Mouse (Mus musculus) stomach, embryonic 14.5 days (tissue): Measurements from ENCODE around the gene Ak5. TPM values are rescaled to one million over a fixed set of nuclear protein-coding genes. Genes with fewer than 3 reads are reported as not detected.
"Not testable (repeated sequence)": the region's sequence is repeated elsewhere in the genome, so short reads cannot be mapped to it uniquely, and the experiment has no call there.

Experiments used
- ATAC-seq: fragments of 200-750 bp; cut with Nextera tagmentation; 2 replicates; pipeline ENCODE4 v1.8.0; 2017; ENCODE audit warnings: low read depth, moderate TSS enrichment; ENCODE audit not compliant: insufficient number of reproducible peaks, insufficient read depth, low FRiP score
- H3K27ac ChIP-seq: fragments of 300-500 bp; sonication (generic); 2 replicates; pipeline ENCODE4 v1.5.1; 2014; ENCODE audit warnings: mild to moderate bottlenecking, low read length, moderate library complexity, mixed read lengths
- H3K27me3 ChIP-seq: fragments of 300-500 bp; sonication (generic); 2 replicates; pipeline ENCODE4 v1.6.1; 2014; ENCODE audit warnings: low read length, control low read depth, mixed read lengths; ENCODE audit not compliant: control insufficient read depth, insufficient read depth
- H3K36me3 ChIP-seq: fragments of 300-500 bp; sonication (generic); 2 replicates; pipeline ENCODE4 v1.6.1; 2014; ENCODE audit warnings: mild to moderate bottlenecking, control low read depth, low read length, moderate library complexity, mixed read lengths; ENCODE audit not compliant: control insufficient read depth, insufficient read depth
- H3K4me1 ChIP-seq: fragments of 300-500 bp; sonication (generic); 2 replicates; pipeline ENCODE4 v1.6.1; 2014; ENCODE audit warnings: low read length, control low read depth, mixed read lengths; ENCODE audit not compliant: control insufficient read depth, insufficient read depth
- H3K4me2 ChIP-seq: fragments of 300-500 bp; sonication (generic); replicated peaks from 2 replicates; pipeline ENCODE4 v1.6.1; 2014; ENCODE audit warnings: low read depth, low read length, control low read depth
- H3K4me3 ChIP-seq: fragments of 300-500 bp; sonication (generic); 2 replicates; pipeline ENCODE4 v1.5.1; 2014; ENCODE audit warnings: low read depth, low read length, control low read depth
- H3K9ac ChIP-seq: fragments of 300-500 bp; sonication (generic); replicated peaks from 2 replicates; pipeline ENCODE4 v1.6.1; 2014; ENCODE audit warnings: low read depth, mild to moderate bottlenecking, control low read depth, low read length, moderate library complexity, mixed read lengths
- H3K9me3 ChIP-seq: fragments of 300-500 bp; sonication (generic); 2 replicates; pipeline ENCODE4 v1.6.1; 2016; ENCODE audit warnings: low read depth, low read length, control low read depth; ENCODE audit not compliant: control insufficient read depth
- WGBS: fragments of 180-500 bp; shearing (Covaris S2); extraction: QIAGEN DNeasy Blood & Tissue Kit; methylation state at CpG from one replicate; pipeline ENCODE4 v1.1.7; 2014; 5-methylcytosine and 5-hydroxymethylcytosine counted together
- polyA plus RNA-seq: library from polyadenylated mRNA; unstranded; fragments of >200 nt; fragmentation: Nextera tagmentation; extraction: Ambion mirVana; gene quantifications from 2 replicates; pipeline ENCODE4 v1.2.1, GENCODE M21; 2014

Gene Ak5
- polyA plus RNA-seq, 1 experiment from 2014 or later: 8.1 TPM

GRCm38 (mm10) chr3:152585581-152585980 is 82.6 kb downstream of the Ak5 start:
- 0 out of 2 replicates have a peak, but pooled peaks have one; percentile 10 for ATAC-seq
- no peaks in the 10 kb centered on the region for H3K27me3 ChIP-seq
- H3K9me3 ChIP-seq: no peaks in the 10 kb centered on the region
- WGBS: 61% methylated on average over 6 of the region's 6 CpGs
- no peak overlapping the region for H3K4me3 ChIP-seq
- H3K36me3 ChIP-seq: no peaks in the 10 kb centered on the region
- no peaks in the 10 kb centered on the region for H3K4me1 ChIP-seq
- no peak overlapping the region for H3K4me2 ChIP-seq
- no peak overlapping the region for H3K27ac ChIP-seq
- no peak overlapping the region for H3K9ac ChIP-seq

GRCm38 (mm10) chr3:152583033-152583432 is 85.1 kb downstream of the Ak5 start:
- H3K4me1 ChIP-seq: peaks cover 7% of the 10 kb centered on the region; the same call in 1 of the 2 replicates
- no peak overlapping the region for H3K4me2 ChIP-seq
- no peaks in the 10 kb centered on the region for H3K9me3 ChIP-seq
- no peak overlapping the region for H3K9ac ChIP-seq
- no peak overlapping the region for H3K4me3 ChIP-seq
- H3K36me3 ChIP-seq: no peaks in the 10 kb centered on the region
- no peaks in the 10 kb centered on the region for H3K27me3 ChIP-seq
- ATAC-seq: no peak
- no peak overlapping the region for H3K27ac ChIP-seq

- H3K27me3 ChIP-seq, H3K4me1 ChIP-seq, H3K9me3 ChIP-seq, H3K27ac ChIP-seq, H3K36me3 ChIP-seq, H3K4me3 ChIP-seq, ATAC-seq, H3K9ac ChIP-seq, H3K4me2 ChIP-seq: not testable (repeated sequence)
- 81% methylated on average over 3 of the region's 3 CpGs for WGBS
These were observed 86.3 kb downstream of the Ak5 start for GRCm38 (mm10) chr3:152581853-152582252.

GRCm38 (mm10) chr3:152579984-152580591 is 88.1 kb downstream of the Ak5 start:
- Histone ChIP-seq H3K9ac (no peak overlapping the region), H3K9me3 (no peaks in the 10 kb centered on the region), H3K36me3 (no peaks in the 10 kb centered on the region), H3K4me3 (no peak overlapping the region), H3K4me2 (no peak overlapping the region), H3K27me3 (no peaks in the 10 kb centered on the region), H3K27ac (no peak overlapping the region), H3K4me1 (peaks cover 7% of the 10 kb centered on the region; the same call in 1 of the 2 replicates)
- 49% methylated on average over 10 of the region's 10 CpGs for WGBS
- no peak for ATAC-seq

- WGBS: 70% methylated on average over 26 of the region's 26 CpGs
- H3K27ac ChIP-seq: no peak overlapping the region
- H3K4me2 ChIP-seq: no peak overlapping the region
- peaks cover 7% of the 10 kb centered on the region; the same call in 1 of the 2 replicates for H3K4me1 ChIP-seq
- H3K4me3 ChIP-seq: no peak overlapping the region
- H3K9me3 ChIP-seq: no peaks in the 10 kb centered on the region
- no peak overlapping the region for H3K9ac ChIP-seq
- no peak for ATAC-seq
- H3K36me3 ChIP-seq: no peaks in the 10 kb centered on the region
- H3K27me3 ChIP-seq: no peaks in the 10 kb centered on the region
These were observed 89.6 kb downstream of the Ak5 start for GRCm38 (mm10) chr3:152578282-152579228.

GRCm38 (mm10) chr3:152577763-152578162 is 90.4 kb downstream of the Ak5 start:
- Histone ChIP-seq H3K4me2 (no peak overlapping the region), H3K9ac (no peak overlapping the region), H3K27ac (no peak overlapping the region), H3K4me1 (peaks cover 7% of the 10 kb centered on the region; the same call in 1 of the 2 replicates), H3K4me3 (no peak overlapping the region), H3K36me3 (no peaks in the 10 kb centered on the region), H3K27me3 (no peaks in the 10 kb centered on the region), H3K9me3 (no peaks in the 10 kb centered on the region)
- ATAC-seq: no peak
- WGBS: 80% methylated on average over 7 of the region's 7 CpGs

- 52% methylated on average over 1 of the region's 1 CpGs for WGBS
These were observed 90.9 kb downstream of the Ak5 start for GRCm38 (mm10) chr3:152577273-152577672.

GRCm38 (mm10) chr3:152569242-152569605 is 98.9 kb downstream of the Ak5 start:
- Histone ChIP-seq H3K27ac (peak overlapping the region; percentile 62; the same call in 1 of the 2 replicates), H3K4me1 (peaks cover 10% of the 10 kb centered on the region), H3K27me3 (no peaks in the 10 kb centered on the region), H3K4me2 (no peak overlapping the region), H3K4me3 (no peak overlapping the region), H3K9ac (no peak overlapping the region), H3K9me3 (no peaks in the 10 kb centered on the region), H3K36me3 (no peaks in the 10 kb centered on the region)
- WGBS: 18% methylated on average over 6 of the region's 6 CpGs
- ATAC-seq: no peak

More at GRCm38 (mm10) chr3:152577273-152577672, 90.9 kb downstream of the Ak5 start:
- H3K9me3 ChIP-seq: no peaks in the 10 kb centered on the region
- H3K4me3 ChIP-seq: no peak overlapping the region
- ATAC-seq: no peak
- no peaks in the 10 kb centered on the region for H3K36me3 ChIP-seq
- no peaks in the 10 kb centered on the region for H3K27me3 ChIP-seq
- H3K27ac ChIP-seq: no peak overlapping the region
- peaks cover 7% of the 10 kb centered on the region; the same call in 1 of the 2 replicates for H3K4me1 ChIP-seq
- H3K4me2 ChIP-seq: no peak overlapping the region
- no peak overlapping the region for H3K9ac ChIP-seq
